Mouse (Mus musculus): ENCODE data around the gene Dennd4b. TPM values are rescaled to one million over a fixed set of nuclear protein-coding genes. Genes with fewer than 3 reads are reported as not detected.
"Not testable (repeated sequence)": the region's sequence is repeated elsewhere in the genome, so short reads cannot be mapped to it uniquely, and the experiment has no call there.

The Dennd4b gene
- polyA plus RNA-seq, 1 experiment from 2014 or later, result 4.5 TPM

GRCm38 (mm10) chr3:90250791-90251190 is 14.2 kb upstream of the Dennd4b start:
- Histone ChIP-seq H3K4me2 (replicated peaks; ENCODE audit: low read depth, low read length) (no peak overlapping the region), H3K36me3 (ENCODE audit: control insufficient read depth, insufficient read depth, low read length) (peaks cover 21% of the 10 kb centered on the region), H3K27ac (ENCODE audit: low read depth, low read length) (no peak overlapping the region), H3K27me3 (ENCODE audit: control insufficient read depth, insufficient read depth, low read length) (no peaks in the 10 kb centered on the region), H3K4me3 (ENCODE audit: low read length) (no peak overlapping the region), H3K9me3 (ENCODE audit: control insufficient read depth, low read length) (no peaks in the 10 kb centered on the region), H3K4me1 (ENCODE audit: control insufficient read depth, insufficient read depth, low read length) (peaks cover 16% of the 10 kb centered on the region), H3K9ac (ENCODE audit: low read depth, low read length) (no peak overlapping the region)
- WGBS, result 80% methylated on average over 6 of the region's 6 CpGs
- no peak for ATAC-seq (ENCODE audit: low FRiP score, low TSS enrichment)

DNA sequence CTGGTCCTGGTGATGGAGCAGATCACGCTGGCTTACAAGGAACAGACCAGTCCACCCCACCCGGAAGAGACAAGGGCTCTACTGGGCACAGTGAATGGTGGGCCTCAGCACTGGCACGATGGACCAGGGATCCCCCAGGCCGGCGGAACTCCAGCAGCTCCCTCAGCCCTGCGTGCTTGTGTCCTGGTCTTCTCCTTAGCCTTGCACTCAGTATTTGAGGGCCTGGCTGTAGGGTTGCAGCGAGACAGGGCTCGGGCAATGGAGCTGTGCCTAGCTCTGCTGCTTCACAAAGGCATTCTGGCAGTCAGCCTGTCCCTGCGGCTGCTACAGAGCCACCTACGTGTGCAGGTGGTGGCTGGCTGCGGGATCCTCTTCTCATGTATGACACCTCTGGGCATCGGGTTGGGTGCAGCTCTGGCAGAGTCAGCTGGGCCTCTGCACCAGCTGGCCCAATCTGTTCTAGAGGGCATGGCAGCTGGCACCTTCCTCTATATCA is 13.2 kb upstream of the Dennd4b start:
- 96% methylated on average over 9 of the region's 12 CpGs for WGBS
- not testable (repeated sequence) for ATAC-seq (ENCODE audit: low FRiP score, low TSS enrichment)

DNA sequence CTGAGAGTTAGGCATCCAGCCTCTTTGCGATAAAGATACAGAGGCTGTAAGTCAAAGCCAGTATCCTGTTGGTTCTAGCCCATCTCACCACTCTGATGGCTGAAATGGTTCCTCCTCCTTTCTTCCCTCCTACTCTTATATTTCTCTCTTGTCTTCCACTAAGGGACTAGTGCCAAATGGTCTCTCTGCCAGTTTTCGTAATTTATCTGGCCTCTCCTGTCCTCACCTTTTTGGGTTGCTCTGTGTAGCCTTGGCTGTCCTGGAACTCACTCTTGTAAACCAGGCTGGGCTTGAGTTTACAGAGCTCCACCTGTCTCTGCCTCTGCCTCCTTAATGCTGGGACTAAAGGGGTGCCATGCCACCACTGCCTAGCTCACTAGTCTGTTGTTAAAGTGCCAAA is 12.3 kb upstream of the Dennd4b start:
- not testable (repeated sequence) for H3K4me3 ChIP-seq (ENCODE audit: low read length); H3K27ac ChIP-seq (ENCODE audit: low read depth, low read length); H3K4me2 ChIP-seq (replicated peaks; ENCODE audit: low read depth, low read length); H3K9me3 ChIP-seq (ENCODE audit: control insufficient read depth, low read length); H3K27me3 ChIP-seq (ENCODE audit: control insufficient read depth, insufficient read depth, low read length); H3K9ac ChIP-seq (ENCODE audit: low read depth, low read length); ATAC-seq (ENCODE audit: low FRiP score, low TSS enrichment)
- 97% methylated on average over 2 of the region's 2 CpGs for WGBS
- H3K36me3 ChIP-seq (ENCODE audit: control insufficient read depth, insufficient read depth, low read length), result peaks cover 21% of the 10 kb centered on the region
- peaks cover 13% of the 10 kb centered on the region for H3K4me1 ChIP-seq (ENCODE audit: control insufficient read depth, insufficient read depth, low read length)

More for the DNA sequence above, 13.2 kb upstream of the Dennd4b start:
- peaks cover 21% of the 10 kb centered on the region for H3K36me3 ChIP-seq (ENCODE audit: control insufficient read depth, insufficient read depth, low read length)
- H3K9ac ChIP-seq (ENCODE audit: low read depth, low read length); H3K9me3 ChIP-seq (ENCODE audit: control insufficient read depth, low read length); H3K27me3 ChIP-seq (ENCODE audit: control insufficient read depth, insufficient read depth, low read length); H3K4me2 ChIP-seq (replicated peaks; ENCODE audit: low read depth, low read length); H3K27ac ChIP-seq (ENCODE audit: low read depth, low read length); H3K4me3 ChIP-seq (ENCODE audit: low read length): not testable (repeated sequence)
- H3K4me1 ChIP-seq (ENCODE audit: control insufficient read depth, insufficient read depth, low read length), result peaks cover 16% of the 10 kb centered on the region

DNA sequence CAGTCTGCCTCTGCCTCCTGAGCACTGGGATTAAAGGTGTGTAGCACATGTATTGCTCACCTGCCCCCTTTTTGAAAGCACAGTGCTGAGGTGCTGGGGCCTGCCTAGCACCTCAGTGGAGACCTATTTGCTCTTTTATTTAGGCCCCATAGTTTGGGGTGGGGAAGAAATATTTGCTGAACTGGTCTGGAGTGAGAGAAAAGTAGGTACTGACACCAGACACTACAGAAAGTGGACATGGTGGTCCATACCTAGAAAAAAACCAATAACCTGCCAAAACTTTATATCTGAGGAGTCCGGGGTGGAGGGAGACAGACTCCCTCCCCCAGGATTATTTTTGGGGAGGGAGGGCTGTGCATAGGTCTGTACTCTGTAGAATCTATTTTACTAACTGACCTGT is 11.8 kb upstream of the Dennd4b start:
- peaks cover 12% of the 10 kb centered on the region for H3K4me1 ChIP-seq (ENCODE audit: control insufficient read depth, insufficient read depth, low read length)
- H3K9ac ChIP-seq (ENCODE audit: low read depth, low read length); H3K27ac ChIP-seq (ENCODE audit: low read depth, low read length); H3K4me3 ChIP-seq (ENCODE audit: low read length); H3K9me3 ChIP-seq (ENCODE audit: control insufficient read depth, low read length); H3K4me2 ChIP-seq (replicated peaks; ENCODE audit: low read depth, low read length); H3K27me3 ChIP-seq (ENCODE audit: control insufficient read depth, insufficient read depth, low read length): not testable (repeated sequence)
- peaks cover 26% of the 10 kb centered on the region for H3K36me3 ChIP-seq (ENCODE audit: control insufficient read depth, insufficient read depth, low read length)
- 0 out of 2 replicates have a peak, but pooled peaks have one; percentile 0 for ATAC-seq (ENCODE audit: low FRiP score, low TSS enrichment)
- WGBS, result 83% methylated on average over 1 of the region's 1 CpGs

- peak; percentile 98 for ATAC-seq (ENCODE audit: low FRiP score, low TSS enrichment)
- H3K4me3 ChIP-seq (ENCODE audit: low read length), result peak within 1 kb of the TSS; percentile 92
- H3K4me2 ChIP-seq (replicated peaks; ENCODE audit: low read depth, low read length), result peak within 1 kb of the TSS; percentile 78
- WGBS, result 1% methylated on average over 39 of the region's 40 CpGs
- peaks cover 32% of the 10 kb centered on the region for H3K36me3 ChIP-seq (ENCODE audit: control insufficient read depth, insufficient read depth, low read length)
- peak within 1 kb of the TSS; percentile 85 for H3K27ac ChIP-seq (ENCODE audit: low read depth, low read length)
- no peaks in the 10 kb centered on the region for H3K27me3 ChIP-seq (ENCODE audit: control insufficient read depth, insufficient read depth, low read length)
- H3K9me3 ChIP-seq (ENCODE audit: control insufficient read depth, low read length), result no peaks in the 10 kb centered on the region
- peaks cover 11% of the 10 kb centered on the region for H3K4me1 ChIP-seq (ENCODE audit: control insufficient read depth, insufficient read depth, low read length)
- peak within 1 kb of the TSS; percentile 81 for H3K9ac ChIP-seq (ENCODE audit: low read depth, low read length)
Observed at GRCm38 (mm10) chr3:90253653-90254418, 11.1 kb upstream of the Dennd4b start, which contains the start of gene Crtc2. TSS of gene Crtc2 (plus strand) at chr3:90254163.

DNA sequence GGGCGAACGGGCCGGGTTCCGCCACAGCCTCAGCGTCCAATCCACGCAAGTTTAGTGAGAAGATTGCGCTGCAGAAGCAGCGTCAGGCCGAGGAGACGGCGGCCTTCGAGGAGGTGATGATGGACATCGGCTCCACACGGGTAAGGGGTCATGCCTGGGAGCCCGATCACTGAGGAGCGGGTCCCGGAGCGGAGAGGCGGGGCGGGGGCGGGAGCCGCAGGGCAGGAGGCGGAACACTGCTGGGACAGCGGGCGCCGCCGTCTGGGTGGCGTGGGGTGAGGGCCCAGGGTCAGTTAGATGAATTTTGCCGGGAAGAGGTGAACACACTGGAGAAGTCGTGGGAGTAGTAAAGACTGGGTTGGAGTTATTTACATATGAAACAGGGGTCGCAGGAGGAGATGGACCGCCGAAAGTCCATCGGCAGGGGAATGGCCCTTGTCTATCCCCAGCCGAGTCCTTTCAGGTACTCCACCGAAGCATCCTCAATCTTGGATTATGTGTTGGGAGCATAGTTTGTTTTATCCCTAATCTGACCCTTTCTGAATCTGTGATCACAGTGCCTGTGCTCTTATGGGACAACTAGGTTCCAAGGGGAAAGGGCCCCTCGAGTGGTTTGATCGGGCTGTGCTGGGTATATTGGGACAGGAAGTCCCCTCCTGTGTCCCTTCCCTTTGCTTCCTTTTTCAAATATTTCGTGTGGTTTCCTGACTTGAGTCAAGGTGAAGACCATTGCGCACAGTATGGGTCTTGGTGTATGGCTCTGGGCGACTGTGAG is 10.4 kb upstream of the Dennd4b start:
- Histone ChIP-seq H3K4me1 (ENCODE audit: control insufficient read depth, insufficient read depth, low read length) (peaks cover 7% of the 10 kb centered on the region), H3K36me3 (ENCODE audit: control insufficient read depth, insufficient read depth, low read length) (peaks cover 37% of the 10 kb centered on the region), H3K4me2 (replicated peaks; ENCODE audit: low read depth, low read length) (peak overlapping the region; percentile 78), H3K9me3 (ENCODE audit: control insufficient read depth, low read length) (no peaks in the 10 kb centered on the region), H3K27ac (ENCODE audit: low read depth, low read length) (peak overlapping the region; percentile 85), H3K9ac (ENCODE audit: low read depth, low read length) (peak overlapping the region; percentile 81), H3K4me3 (ENCODE audit: low read length) (peak overlapping the region; percentile 92), H3K27me3 (ENCODE audit: control insufficient read depth, insufficient read depth, low read length) (no peaks in the 10 kb centered on the region)
- under 1% methylated on average over 41 of the region's 41 CpGs for WGBS
- ATAC-seq (ENCODE audit: low FRiP score, low TSS enrichment), result peak; percentile 69

DNA sequence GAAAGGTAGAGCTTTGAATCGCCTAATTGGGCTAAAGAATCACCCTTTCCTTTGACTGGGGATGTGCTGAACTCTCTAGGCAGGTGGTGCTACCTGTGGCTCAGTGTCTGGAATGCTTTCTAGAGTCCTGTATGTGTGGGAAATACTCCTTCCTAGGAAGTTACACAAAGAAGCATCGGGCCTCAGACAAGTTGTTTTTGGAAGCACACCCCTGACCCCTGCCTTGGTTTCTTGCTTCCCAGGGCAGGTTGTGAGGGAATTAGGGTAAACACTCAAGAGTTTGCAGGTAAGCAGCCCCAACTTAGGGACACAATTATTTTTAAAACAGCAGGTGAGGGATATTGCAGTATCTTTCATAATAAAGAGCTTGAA is 9.8 kb upstream of the Dennd4b start:
- Histone ChIP-seq H3K36me3 (ENCODE audit: control insufficient read depth, insufficient read depth, low read length) (peaks cover 39% of the 10 kb centered on the region), H3K4me3 (ENCODE audit: low read length) (peak overlapping the region; percentile 92), H3K4me2 (replicated peaks; ENCODE audit: low read depth, low read length) (peak overlapping the region; percentile 78), H3K27ac (ENCODE audit: low read depth, low read length) (no peak overlapping the region), H3K4me1 (ENCODE audit: control insufficient read depth, insufficient read depth, low read length) (peaks cover 7% of the 10 kb centered on the region), H3K27me3 (ENCODE audit: control insufficient read depth, insufficient read depth, low read length) (no peaks in the 10 kb centered on the region), H3K9ac (ENCODE audit: low read depth, low read length) (peak overlapping the region; percentile 81), H3K9me3 (ENCODE audit: control insufficient read depth, low read length) (no peaks in the 10 kb centered on the region)
- WGBS, result 0% methylated on average over 2 of the region's 2 CpGs
- no peak for ATAC-seq (ENCODE audit: low FRiP score, low TSS enrichment)

- no peak overlapping the region for H3K27ac ChIP-seq (ENCODE audit: low read depth, low read length)
- H3K27me3 ChIP-seq (ENCODE audit: control insufficient read depth, insufficient read depth, low read length), result no peaks in the 10 kb centered on the region
- H3K9me3 ChIP-seq (ENCODE audit: control insufficient read depth, low read length), result no peaks in the 10 kb centered on the region
- ATAC-seq (ENCODE audit: low FRiP score, low TSS enrichment), result no peak
- peaks cover 39% of the 10 kb centered on the region for H3K36me3 ChIP-seq (ENCODE audit: control insufficient read depth, insufficient read depth, low read length)
- H3K4me1 ChIP-seq (ENCODE audit: control insufficient read depth, insufficient read depth, low read length), result peaks cover 7% of the 10 kb centered on the region
- 90% methylated on average over 14 of the region's 14 CpGs for WGBS
- no peak overlapping the region for H3K4me2 ChIP-seq (replicated peaks; ENCODE audit: low read depth, low read length)
- H3K4me3 ChIP-seq (ENCODE audit: low read length), result no peak overlapping the region
- H3K9ac ChIP-seq (ENCODE audit: low read depth, low read length), result peak overlapping the region; percentile 81; the same call in 1 of the 2 replicates
Observed at GRCm38 (mm10) chr3:90255784-90256353, 9.1 kb upstream of the Dennd4b start.
